Mouse (Mus musculus): Measurements from ENCODE around the gene Tex9. TPM values are rescaled to one million over a fixed set of nuclear protein-coding genes. Genes with fewer than 3 reads are reported as not detected.
"Not testable (repeated sequence)": the region's sequence is repeated elsewhere in the genome, so short reads cannot be mapped to it uniquely, and the experiment has no call there.

Tex9 gene
- total RNA-seq, 2 experiments from 2014 or later, result 9.1 to 10.8 TPM

DNA sequence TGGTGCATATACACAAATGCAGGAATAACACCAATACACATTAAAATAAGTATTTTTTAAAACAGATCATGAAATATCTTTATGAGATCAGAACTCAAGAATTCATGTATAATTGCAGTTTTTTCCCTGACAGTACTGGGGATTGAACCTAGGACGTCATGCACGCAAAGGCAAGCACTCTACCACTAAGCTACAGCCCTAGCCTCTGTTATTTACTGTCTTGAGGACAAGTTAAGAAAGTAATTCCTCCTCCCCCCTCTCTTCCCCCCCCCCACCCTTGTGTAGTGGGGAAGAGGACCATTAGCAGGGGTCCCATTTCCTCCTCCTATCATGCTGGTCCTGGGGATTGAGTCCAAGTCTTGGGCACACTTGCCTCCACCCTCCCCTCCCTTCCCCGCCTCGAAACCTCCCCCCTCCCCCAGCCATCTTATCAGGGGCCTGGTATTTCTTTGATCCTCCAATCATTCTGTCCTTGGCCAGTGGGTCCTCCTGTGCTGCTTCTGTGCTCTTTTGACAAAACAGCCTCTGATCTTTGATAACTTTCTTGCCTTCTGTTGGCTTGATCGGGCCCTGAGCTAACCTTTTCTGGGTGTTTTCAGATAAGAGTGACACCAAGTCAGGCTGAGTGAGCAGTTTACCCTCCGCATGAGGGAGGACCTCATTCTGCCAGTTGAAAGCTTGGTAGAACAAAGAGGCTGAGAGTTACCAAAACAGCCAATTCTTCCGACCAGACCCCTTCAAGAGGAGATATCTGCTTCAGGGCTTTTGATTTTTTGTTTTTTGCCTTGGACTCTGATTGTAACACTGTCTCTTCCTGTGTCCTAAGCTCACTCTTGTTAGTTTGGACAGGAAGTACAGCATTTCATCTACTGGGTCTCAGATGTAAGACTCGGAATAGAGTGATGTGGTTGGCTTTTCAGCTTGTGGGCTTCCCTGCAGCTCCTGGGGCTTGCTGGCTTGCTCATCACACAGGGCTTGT is 50.8 kb downstream of the Tex9 start:
- no peak for DNase-seq (ENCODE audit: low spot score in 2 of 2)

DNA sequence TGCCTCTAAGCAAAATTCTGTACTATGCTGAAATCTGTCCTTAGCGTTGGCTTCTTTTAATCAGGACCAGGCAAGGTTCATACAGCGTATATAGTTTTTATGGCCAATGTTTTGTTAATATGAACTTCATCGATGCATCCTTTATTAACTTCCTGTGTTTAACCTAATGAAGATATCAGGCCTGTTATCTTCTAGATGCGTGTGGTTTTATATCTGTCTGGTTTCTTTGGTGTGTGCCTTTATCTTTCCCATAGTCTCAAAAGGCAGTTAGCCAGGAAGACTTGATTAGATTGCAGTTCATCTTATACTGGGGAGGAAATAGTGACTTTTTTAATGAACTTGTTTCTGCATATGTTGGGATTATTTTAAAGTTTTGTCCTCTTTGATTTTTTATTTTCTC is 51.7 kb downstream of the Tex9 start:
- no peak for DNase-seq (ENCODE audit: low spot score in 2 of 2)

DNA sequence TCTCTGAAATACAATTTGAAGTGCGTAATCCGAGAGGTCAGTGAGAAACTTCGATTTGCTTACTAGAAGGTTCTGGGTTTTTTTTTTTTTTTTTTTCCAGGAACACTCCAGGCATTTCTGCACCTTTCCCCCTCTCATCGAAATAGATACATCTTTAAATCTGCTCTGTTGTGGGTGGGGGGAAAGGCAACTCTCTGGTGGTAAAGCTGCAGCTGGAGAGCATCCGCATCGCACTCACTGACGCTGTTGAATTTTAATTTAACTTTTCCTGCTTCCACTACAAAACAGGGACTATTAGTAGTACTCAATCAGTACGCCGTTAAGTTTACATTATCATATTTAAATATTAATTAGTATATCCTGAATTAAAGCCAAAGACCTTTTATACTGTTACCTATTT is 53.3 kb downstream of the Tex9 start:
- no peak for DNase-seq (ENCODE audit: low spot score in 2 of 2)

GRCm38 (mm10) chr9:72437822-72438701 is 54.0 kb downstream of the Tex9 start, which contains the start of gene Mns1:
Mns1 (plus strand) TSS chr9:72438011.
- peak; percentile 93 to 96 for DNase-seq (ENCODE audit: low spot score in 2 of 2)

DNA sequence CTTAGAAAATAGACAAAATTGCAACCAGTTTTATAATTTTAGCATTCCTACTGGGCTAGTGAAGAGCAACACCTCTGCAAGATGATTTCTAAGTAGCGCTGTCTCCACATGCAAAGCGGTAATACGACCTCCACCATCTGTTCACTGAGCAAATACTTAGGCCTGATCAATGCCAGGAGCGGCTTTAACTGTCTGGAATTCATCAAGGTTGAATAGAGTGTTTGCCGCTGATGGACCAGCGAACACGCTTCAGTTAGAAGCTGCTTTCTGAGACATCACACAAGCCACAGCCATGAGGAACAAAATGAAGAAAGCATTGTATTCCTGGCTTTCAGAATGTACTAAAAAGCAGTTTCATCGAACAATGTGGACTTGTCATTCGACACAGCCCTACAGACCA is 57.1 kb downstream of the Tex9 start:
- no peak for DNase-seq (ENCODE audit: low spot score in 2 of 2)

DNA sequence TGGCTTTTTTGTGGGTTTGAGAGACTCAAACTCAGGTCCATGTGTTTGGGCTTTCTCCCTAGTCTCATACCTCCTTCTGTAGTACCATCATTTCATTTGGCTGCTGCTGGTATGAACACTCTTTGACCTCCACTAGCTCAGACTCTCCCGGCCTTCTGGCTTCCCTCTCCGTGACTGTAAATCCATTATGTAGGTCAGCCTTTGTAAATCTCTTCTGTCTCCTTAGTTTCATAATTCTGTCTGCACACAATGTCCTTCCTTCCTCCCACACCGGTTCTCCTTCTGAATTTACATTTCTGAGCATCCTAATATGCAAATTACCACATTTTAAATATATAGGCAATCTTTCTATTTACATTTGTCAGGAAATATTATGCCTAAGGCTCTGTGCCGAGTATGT is 64.2 kb downstream of the Tex9 start:
- no peak for DNase-seq (ENCODE audit: low spot score in 2 of 2)

DNA sequence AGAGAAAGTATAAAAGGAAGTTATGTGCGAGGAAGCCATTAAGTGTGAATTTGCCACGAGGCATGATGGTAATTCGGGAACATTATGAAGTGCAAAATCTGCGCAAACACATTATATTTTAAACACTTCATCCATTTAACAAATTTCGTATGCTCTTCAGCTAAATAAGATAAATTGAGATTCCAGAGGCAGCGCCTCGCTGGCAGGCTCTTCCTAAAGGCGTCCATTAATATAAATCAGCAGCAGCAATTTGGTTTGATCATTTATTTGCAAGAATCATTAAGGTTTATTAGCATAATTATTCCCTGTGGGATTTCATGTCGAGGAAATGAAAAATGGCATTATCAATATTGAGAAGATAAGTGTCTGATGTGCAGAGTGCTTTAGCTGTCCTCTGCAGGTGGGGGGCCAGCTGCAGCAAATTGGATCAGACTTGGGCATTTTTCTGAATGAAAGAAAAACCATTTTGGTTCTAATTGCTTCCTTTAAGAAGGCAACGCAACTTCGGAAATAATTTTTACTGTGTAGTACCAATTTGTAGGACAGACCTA is 66.6 kb downstream of the Tex9 start:
- no peak for DNase-seq (ENCODE audit: low spot score in 2 of 2)

GRCm38 (mm10) chr9:72422753-72423152 is 69.3 kb downstream of the Tex9 start:
- no peak for DNase-seq (ENCODE audit: low spot score in 2 of 2)

- DNase-seq (ENCODE audit: low spot score in 2 of 2), result no peak
Measured at GRCm38 (mm10) chr9:72422284-72422683, 69.7 kb downstream of the Tex9 start.

DNA sequence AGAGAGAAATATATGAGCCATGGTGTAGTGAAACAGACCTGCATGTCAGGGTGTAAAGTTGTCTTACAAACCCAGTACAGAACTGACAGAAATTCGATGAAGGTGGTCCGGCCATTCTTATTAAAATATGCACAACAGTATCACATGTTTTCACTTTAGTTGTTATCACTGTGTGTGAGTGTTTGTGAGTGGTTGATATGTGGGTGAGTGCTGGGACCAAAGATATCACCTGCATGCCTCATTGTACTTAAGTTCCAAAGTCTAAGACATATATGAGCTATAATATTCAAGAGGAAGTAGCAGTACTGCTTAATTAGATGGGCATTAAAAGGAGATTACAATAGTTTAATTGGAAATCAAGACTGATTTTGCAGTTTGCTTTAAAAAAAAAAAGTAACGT is 71.5 kb downstream of the Tex9 start:
- no peak for DNase-seq (ENCODE audit: low spot score in 2 of 2)

DNA sequence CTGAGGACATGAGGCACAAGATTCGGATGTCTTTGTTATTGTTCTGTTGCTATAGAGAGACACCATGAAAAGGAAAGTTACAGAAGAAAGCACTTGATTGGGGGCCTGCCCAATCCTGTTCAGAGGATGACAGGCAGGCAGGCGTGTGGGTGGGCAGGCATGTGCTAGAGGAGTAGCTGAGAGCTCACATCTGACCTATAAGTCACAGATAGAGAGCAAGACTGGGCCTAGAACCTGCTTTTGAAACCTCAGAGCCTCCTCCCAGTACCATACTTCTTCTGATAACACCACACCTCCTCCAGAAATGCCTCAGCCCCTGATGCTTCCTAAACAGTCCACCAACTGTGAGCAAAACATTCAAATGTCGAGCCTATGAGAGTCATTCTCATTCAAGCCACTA is 73.6 kb downstream of the Tex9 start:
- DNase-seq (ENCODE audit: low spot score in 2 of 2), result no peak

DNA sequence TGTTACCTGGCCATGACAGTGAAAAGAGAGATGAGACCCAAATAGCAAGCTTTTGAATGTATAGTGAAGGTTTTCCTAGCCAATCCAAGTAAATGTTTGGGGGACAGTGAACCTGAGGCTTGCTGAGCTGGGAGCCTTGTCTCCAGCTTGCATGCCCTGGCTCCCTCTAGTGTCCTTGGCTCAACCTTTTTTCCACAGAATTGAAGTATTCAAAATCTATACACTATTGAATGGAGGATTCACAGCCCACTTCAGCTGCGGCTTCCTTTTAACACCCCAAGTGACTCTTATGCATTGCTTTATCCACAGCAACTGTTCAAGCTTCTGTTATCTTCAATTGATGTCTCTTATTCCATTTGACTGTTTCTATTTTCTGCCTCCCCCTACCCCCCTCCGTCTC is 80.3 kb downstream of the Tex9 start:
- DNase-seq (ENCODE audit: low spot score in 2 of 2), result peak in 1 of 2 experiments; percentile 22

- DNase-seq (ENCODE audit: low spot score in 2 of 2), result no peak
Measured at GRCm38 (mm10) chr9:72409381-72410225, 82.4 kb downstream of the Tex9 start.

GRCm38 (mm10) chr9:72408131-72408586 is 83.9 kb downstream of the Tex9 start:
- DNase-seq (ENCODE audit: low spot score in 2 of 2), result peak; percentile 76 to 82

DNA sequence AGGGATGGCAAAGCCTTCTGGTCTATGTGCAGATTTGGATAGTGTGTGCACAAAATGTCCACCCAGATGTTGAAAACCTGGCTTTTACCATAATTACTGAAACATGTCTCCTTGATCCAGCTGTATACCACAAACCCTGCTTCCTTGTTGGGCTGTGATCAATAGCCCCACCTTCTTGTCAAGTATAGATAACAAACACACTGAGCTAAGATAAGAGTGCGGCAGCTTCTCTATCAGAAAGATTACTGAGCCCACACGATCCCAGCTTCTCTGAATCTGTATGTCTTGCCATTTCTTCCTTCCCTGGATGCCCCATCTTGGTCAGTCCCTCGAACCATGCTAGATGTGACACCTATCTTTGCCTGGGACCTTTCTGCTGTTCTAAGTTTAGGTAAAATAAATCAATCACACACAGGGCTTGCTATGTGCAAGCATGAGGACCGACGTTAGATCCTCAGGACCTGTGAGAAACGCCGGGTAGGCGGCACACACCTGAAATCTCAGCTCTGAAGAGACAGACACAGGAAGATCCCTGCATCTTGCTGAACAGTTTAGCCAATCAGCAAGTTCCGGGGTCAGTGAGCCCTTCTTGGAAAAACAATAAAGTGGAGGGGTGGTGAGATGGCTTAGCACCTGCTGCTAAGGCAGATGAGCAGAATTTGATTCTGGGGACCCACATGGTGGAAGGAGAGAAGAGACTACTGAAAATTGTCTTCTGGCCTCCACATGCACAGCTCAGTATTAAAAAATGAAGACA is 86.0 kb downstream of the Tex9 start:
- no peak for DNase-seq (ENCODE audit: low spot score in 2 of 2)

DNA sequence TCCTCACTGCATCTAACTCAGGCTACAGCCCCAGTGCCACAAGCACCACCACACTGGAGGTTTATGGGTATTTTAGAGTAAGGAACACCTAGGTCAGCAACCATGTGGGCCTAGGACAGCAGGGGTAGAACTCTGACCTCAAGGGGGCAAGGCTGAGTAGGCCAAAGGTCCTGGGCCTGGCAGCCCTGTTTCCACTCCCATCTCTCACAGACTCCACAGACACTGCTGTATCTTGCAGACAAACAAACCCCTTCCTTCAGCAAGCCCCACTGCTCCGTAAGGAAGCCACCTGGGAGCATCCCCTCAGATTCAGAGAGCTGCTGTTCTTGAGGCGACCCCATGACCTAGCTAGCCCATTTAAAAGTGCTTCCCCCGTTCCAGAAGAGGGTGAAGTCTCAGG is 87.1 kb downstream of the Tex9 start:
- DNase-seq (ENCODE audit: low spot score in 2 of 2), result no peak

GRCm38 (mm10) chr9:72404446-72404845 is 87.6 kb downstream of the Tex9 start:
- DNase-seq (ENCODE audit: low spot score in 2 of 2), result no peak

GRCm38 (mm10) chr9:72403421-72403820 is 88.6 kb downstream of the Tex9 start:
- DNase-seq (ENCODE audit: low spot score in 2 of 2), result no peak

- DNase-seq (ENCODE audit: low spot score in 2 of 2), result not testable (repeated sequence)
Measured at GRCm38 (mm10) chr9:72401769-72402168, 90.2 kb downstream of the Tex9 start.

Measured in layer of hippocampus, postnatal 14 days (tissue).